Mouse (Mus musculus) midbrain, embryonic 13.5 days (tissue): ENCODE measurements around the gene Tmem125. TPM values are rescaled to one million over a fixed set of nuclear protein-coding genes. Genes with fewer than 3 reads are reported as not detected.
"Not testable (repeated sequence)": the region's sequence is repeated elsewhere in the genome, so short reads cannot be mapped to it uniquely, and the experiment has no call there.

Source experiments
- ATAC-seq: fragments of 200-750 bp; cut with Nextera tagmentation; 2 replicates; pipeline ENCODE4 v1.8.0; 2017; ENCODE audit warnings: mild to moderate bottlenecking, moderate TSS enrichment, moderate library complexity
- H3K27ac ChIP-seq: fragments of 300-500 bp; sonication (generic); 2 replicates; pipeline ENCODE4 v1.5.1; 2015; ENCODE audit warnings: inconsistent platforms, mild to moderate bottlenecking, moderate library complexity
- H3K27me3 ChIP-seq: fragments of 300-500 bp; sonication (generic); 2 replicates; pipeline ENCODE4 v1.6.1; 2015; ENCODE audit warnings: mild to moderate bottlenecking, inconsistent platforms
- H3K36me3 ChIP-seq: fragments of 300-500 bp; sonication (generic); 2 replicates; pipeline ENCODE4 v1.6.1; 2015; ENCODE audit warnings: mild to moderate bottlenecking, inconsistent platforms
- H3K4me1 ChIP-seq: fragments of 300-500 bp; sonication (generic); replicated peaks from 2 replicates; pipeline ENCODE4 v1.6.1; 2015; ENCODE audit warnings: inconsistent platforms
- H3K4me2 ChIP-seq: fragments of 300-500 bp; sonication (generic); replicated peaks from 2 replicates; pipeline ENCODE4 v1.6.1; 2015; ENCODE audit warnings: moderate library complexity, mild to moderate bottlenecking, inconsistent platforms
- H3K4me3 ChIP-seq: fragments of 300-500 bp; sonication (generic); replicated peaks from 2 replicates; pipeline ENCODE4 v1.5.1; 2015; ENCODE audit warnings: mild to moderate bottlenecking, inconsistent platforms
- H3K9ac ChIP-seq: fragments of 300-500 bp; sonication (generic); replicated peaks from 2 replicates; pipeline ENCODE4 v1.6.1; 2015; ENCODE audit warnings: mild to moderate bottlenecking, inconsistent platforms
- H3K9me3 ChIP-seq: fragments of 300-500 bp; sonication (generic); 2 replicates; pipeline ENCODE4 v1.6.1; 2016; ENCODE audit warnings: mild to moderate bottlenecking, inconsistent platforms
- WGBS: fragments of 180-500 bp; shearing (Covaris S2); methylation state at CpG from one replicate; pipeline ENCODE4 v1.1.7; 2015; 5-methylcytosine and 5-hydroxymethylcytosine counted together
- polyA plus RNA-seq: library from polyadenylated mRNA; unstranded; fragments of >200 nt; fragmentation: Nextera tagmentation; extraction: Ambion mirVana; gene quantifications from 2 replicates; pipeline ENCODE4 v1.2.1, GENCODE M21; 2015

Tmem125 gene
- polyA plus RNA-seq, 1 experiment from 2014 or later, result not detected

GRCm38 (mm10) chr4:118509050-118509449 is 34.8 kb downstream of the Tmem125 start:
- no peak for ATAC-seq
- Histone ChIP-seq H3K9ac (no peak overlapping the region), H3K4me1 (peaks cover 7% of the 10 kb centered on the region), H3K27ac (no peak overlapping the region), H3K4me3 (no peak overlapping the region), H3K9me3 (no peaks in the 10 kb centered on the region), H3K36me3 (no peaks in the 10 kb centered on the region), H3K4me2 (no peak overlapping the region), H3K27me3 (no peaks in the 10 kb centered on the region)
- WGBS, result 5% methylated on average over 6 of the region's 6 CpGs

GRCm38 (mm10) chr4:118507171-118507570 is 36.7 kb downstream of the Tmem125 start:
- H3K9ac ChIP-seq, H3K9me3 ChIP-seq, H3K4me2 ChIP-seq, H3K27me3 ChIP-seq, H3K27ac ChIP-seq, ATAC-seq, H3K4me1 ChIP-seq, H3K36me3 ChIP-seq, H3K4me3 ChIP-seq: not testable (repeated sequence)
- 85% methylated on average over 1 of the region's 1 CpGs for WGBS

GRCm38 (mm10) chr4:118505551-118505950 is 38.3 kb downstream of the Tmem125 start:
- no peak overlapping the region for H3K9ac ChIP-seq
- no peaks in the 10 kb centered on the region for H3K9me3 ChIP-seq
- H3K27ac ChIP-seq, result no peak overlapping the region
- no peak for ATAC-seq
- no peak overlapping the region for H3K4me2 ChIP-seq
- WGBS, result 75% methylated on average over 3 of the region's 3 CpGs
- H3K27me3 ChIP-seq, result no peaks in the 10 kb centered on the region
- no peaks in the 10 kb centered on the region for H3K36me3 ChIP-seq
- H3K4me3 ChIP-seq, result no peak overlapping the region
- peaks cover 3% of the 10 kb centered on the region; the same call in 1 of the 2 replicates for H3K4me1 ChIP-seq

- no peaks in the 10 kb centered on the region for H3K9me3 ChIP-seq
- ATAC-seq, result no peak
Measured at GRCm38 (mm10) chr4:118500792-118501191, 43.1 kb downstream of the Tmem125 start.

GRCm38 (mm10) chr4:118500171-118500724 is 43.6 kb downstream of the Tmem125 start:
- WGBS, result 48% methylated on average over 6 of the region's 6 CpGs
- no peak for ATAC-seq
- H3K4me2 ChIP-seq, result no peak overlapping the region

More at GRCm38 (mm10) chr4:118500792-118501191, 43.1 kb downstream of the Tmem125 start:
- Histone ChIP-seq H3K9ac (no peak overlapping the region), H3K36me3 (no peaks in the 10 kb centered on the region), H3K4me2 (no peak overlapping the region), H3K27me3 (no peaks in the 10 kb centered on the region), H3K4me1 (no peaks in the 10 kb centered on the region), H3K4me3 (no peak overlapping the region), H3K27ac (no peak overlapping the region)
- WGBS, result 64% methylated on average over 9 of the region's 9 CpGs

More at GRCm38 (mm10) chr4:118500171-118500724, 43.6 kb downstream of the Tmem125 start:
- Histone ChIP-seq H3K27me3 (no peaks in the 10 kb centered on the region), H3K36me3 (no peaks in the 10 kb centered on the region), H3K9me3 (no peaks in the 10 kb centered on the region), H3K9ac (no peak overlapping the region), H3K4me1 (no peaks in the 10 kb centered on the region), H3K27ac (no peak overlapping the region), H3K4me3 (no peak overlapping the region)

Other genes starting within 250 kb of the Tmem125 start
- gene Szt2, start 134.8 kb downstream of the Tmem125 start, polyA plus RNA-seq, result 11.0 and 11.4 TPM in 2 replicates
- 124 and 130 TPM in 2 replicates for gene Med8, start 134.7 kb downstream of the Tmem125 start, polyA plus RNA-seq
- gene Elovl1, start 116.0 kb downstream of the Tmem125 start, polyA plus RNA-seq, result 25.8 and 25.9 TPM in 2 replicates
- 105 TPM in 2 replicates for gene Cdc20, start 106.7 kb downstream of the Tmem125 start, polyA plus RNA-seq
- 0.19 TPM in 2 replicates for gene Mpl, start 86.5 kb downstream of the Tmem125 start, polyA plus RNA-seq
- gene Tie1, start 54.0 kb downstream of the Tmem125 start, polyA plus RNA-seq, result 13.7 and 14.4 TPM in 2 replicates
- gene 2610528J11Rik, start 17.0 kb downstream of the Tmem125 start, polyA plus RNA-seq, result 0.16 TPM in 1 of 2 replicates, not detected in the other
- gene Cfap57, start 76.7 kb upstream of the Tmem125 start, polyA plus RNA-seq, result 1.5 and 1.6 TPM in 2 replicates
- gene Ebna1bp2, start 76.8 kb upstream of the Tmem125 start, polyA plus RNA-seq, result 121 and 128 TPM in 2 replicates
- gene Olfr62, start 114.9 kb upstream of the Tmem125 start, polyA plus RNA-seq, result not detected in 2 replicates
- gene Olfr1342, start 148.7 kb upstream of the Tmem125 start, polyA plus RNA-seq, result not detected in 2 replicates
- not detected in 2 replicates for gene Olfr1341, start 159.5 kb upstream of the Tmem125 start, polyA plus RNA-seq
- gene Olfr1340, start 176.1 kb upstream of the Tmem125 start, polyA plus RNA-seq, result not detected in 2 replicates
- gene Olfr1339, start 188.1 kb upstream of the Tmem125 start, polyA plus RNA-seq, result not detected in 2 replicates
- gene Olfr1338, start 214.7 kb upstream of the Tmem125 start, polyA plus RNA-seq, result not detected in 2 replicates
- gene Olfr1337, start 238.5 kb upstream of the Tmem125 start, polyA plus RNA-seq, result not detected in 2 replicates